Mouse (Mus musculus): Measurements from ENCODE around the gene Ubtd2. TPM values are rescaled to one million over a fixed set of nuclear protein-coding genes. Genes with fewer than 3 reads are reported as not detected.

The Ubtd2 gene
- total RNA-seq (2021) = 10 to 100 TPM; 15.3 to 15.5 TPM
- long read RNA-seq, experiment 1, transcript Ubtd2-201 (3 exons, 1,012 nt) = major isoform, 12 of 13 reads
- long read RNA-seq, experiment 1, partial matches to known transcripts = 1 of 13 reads
- long read RNA-seq, experiment 1, other reads (novel, unspliced or antisense) = 0 of 13 reads
- long read RNA-seq, experiment 2, partial matches to known transcripts = 0 of 2 reads
- long read RNA-seq, experiment 2, other reads (novel, unspliced or antisense) = 0 of 2 reads

DNA sequence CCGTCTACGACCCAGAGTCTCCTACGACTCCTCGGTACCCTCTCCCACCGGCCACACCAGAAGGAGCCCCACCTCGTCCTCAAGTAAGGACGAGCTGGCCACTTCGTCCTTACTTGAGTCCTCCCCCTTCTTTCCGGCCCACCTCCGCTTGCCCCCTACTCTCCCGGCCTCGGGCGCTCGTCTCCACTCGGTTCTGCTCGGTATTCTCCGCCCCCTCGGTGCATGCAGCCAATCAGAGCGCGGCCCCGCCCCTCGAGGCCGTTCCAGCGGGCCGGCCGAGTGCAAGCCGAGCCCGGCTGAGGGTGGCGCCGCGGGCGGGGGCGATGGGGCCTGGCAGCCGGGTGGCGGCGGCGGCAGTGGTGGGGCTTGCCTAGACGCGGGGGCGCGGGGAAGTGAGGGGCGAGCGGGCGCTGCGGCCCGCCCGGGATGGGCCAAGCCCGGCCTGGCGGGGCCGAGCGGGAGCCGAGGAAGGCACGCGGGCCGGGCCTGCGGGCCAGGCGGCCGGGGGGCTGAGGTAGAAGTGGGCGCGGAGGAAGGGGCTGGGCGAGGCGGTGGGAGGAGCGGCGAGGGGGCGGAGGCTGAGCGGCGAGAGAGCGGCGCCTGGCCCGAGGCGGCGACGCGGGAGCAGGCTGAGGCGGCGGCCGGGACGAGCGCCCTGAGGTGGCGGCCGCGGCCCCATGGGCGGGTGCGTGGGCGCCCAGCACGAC is at the start of gene Ubtd2:
Gene Ubtd2 (plus strand): TSS at position 571 of the 707 bp plus-strand sequence.
- peak; percentile 99 for DNase-seq

DNA sequence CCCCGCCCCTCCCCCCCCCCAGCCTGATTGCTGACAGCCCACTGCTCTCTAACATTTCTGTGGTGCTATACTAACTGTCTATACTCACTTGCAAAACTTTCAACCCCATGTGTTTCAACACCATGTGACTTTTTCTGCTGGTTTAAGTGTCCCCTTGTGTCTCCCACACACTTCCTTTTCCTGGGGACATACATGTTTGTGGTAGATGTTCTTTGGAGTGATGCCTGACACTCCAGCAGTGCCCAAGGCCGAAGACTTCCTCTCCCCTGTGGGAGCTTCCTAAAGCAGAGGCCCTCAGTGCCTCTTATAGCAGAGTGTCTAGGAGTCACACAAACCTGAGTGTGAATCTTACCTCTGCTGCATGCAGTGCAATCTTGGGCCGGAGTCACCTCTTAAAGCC is 47.3 kb upstream of the Ubtd2 start:
- no peak for DNase-seq

DNA sequence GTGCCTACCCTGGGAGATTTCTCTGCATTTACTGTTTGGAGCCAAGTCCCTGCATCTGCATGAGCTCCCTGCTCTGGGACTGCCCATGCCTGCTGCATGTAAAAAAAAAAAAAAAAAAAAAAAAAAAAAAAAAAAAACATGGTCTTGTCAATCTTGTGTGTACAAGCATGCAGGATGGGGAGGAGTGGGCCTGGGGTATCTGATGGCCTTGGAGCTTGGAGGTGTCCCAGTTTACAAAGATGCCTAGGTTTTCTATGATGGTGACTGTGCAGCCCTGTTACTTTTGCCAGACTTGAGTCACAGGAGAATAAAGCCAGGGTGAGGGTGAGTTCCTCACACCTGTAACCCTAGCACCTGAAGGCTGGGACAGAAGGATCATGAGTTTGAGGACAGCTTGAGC is 46.1 kb upstream of the Ubtd2 start:
- no peak for DNase-seq

DNA sequence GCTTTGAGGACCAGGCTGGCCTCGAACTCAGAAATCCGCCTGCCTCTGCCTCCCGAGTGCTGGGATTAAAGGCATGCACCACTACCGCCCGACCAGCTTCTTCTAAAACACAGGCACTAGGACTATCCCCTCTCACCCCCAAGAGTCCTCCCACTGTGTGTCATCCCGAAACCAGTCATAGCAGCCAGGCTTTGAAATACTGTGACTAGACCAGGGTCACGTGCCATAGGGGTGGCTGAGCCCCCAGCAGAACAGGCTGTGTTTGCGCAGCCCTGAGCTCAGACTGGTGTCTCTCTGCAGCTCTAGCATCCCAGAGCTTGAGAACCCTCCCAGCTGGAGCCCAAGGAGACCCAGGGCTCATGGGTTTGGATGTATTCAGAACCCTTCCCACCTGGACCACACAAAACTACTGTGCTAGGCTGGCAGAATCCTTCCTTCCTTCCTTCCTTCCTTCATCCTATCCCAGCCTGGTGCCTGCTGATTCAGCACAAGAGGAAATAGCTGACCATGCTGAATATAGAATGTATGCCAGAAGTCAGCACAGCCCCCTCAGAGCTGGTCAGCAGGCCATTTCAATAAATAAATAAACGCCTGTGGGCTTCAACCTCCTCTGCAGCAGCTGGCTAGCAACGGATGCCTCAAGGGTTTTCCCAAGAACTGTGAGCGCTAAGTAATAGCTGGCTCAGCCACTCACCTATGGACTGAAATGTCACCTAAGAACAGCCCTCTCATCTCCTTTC is 45.2 kb upstream of the Ubtd2 start:
- no peak for DNase-seq

DNA sequence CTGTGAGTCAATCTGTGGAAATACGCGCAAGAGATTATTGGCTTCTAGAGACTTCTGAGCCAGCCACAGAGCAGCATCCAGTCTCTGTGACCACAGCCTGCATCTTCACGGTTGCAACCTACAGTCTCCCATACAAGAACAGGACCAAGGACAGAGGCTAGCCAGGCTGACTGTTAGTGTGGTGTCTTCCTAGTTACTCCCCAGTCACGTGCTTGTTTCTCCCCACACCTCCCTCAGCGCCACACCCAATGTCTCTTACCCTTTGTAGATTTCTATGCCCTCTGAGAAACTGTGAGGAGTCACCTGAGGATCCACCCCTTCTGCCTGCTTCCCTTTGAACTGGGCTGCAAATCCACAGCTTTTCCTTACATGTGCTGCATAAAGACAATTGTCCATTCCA is 35.2 kb upstream of the Ubtd2 start:
- DNase-seq = no peak

DNA sequence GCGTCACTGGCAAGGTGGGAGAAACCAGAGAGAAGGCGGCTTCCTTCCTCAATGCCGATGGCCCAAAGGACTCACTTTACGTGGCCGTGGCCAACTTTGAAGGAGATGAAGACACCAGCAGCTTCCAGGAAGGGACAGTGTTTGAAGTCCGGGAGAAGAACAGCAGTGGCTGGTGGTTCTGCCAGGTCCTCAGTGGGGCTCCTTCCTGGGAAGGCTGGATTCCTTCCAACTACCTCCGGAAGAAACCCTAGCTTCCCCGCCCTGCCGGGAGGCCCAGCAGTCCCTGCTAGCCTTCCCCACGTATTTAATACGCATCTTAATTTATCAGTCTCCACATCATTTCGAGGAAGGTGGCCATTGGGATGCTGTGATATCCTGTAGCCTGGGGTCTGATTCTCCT is 31.9 kb upstream of the Ubtd2 start:
- DNase-seq = no peak

DNA sequence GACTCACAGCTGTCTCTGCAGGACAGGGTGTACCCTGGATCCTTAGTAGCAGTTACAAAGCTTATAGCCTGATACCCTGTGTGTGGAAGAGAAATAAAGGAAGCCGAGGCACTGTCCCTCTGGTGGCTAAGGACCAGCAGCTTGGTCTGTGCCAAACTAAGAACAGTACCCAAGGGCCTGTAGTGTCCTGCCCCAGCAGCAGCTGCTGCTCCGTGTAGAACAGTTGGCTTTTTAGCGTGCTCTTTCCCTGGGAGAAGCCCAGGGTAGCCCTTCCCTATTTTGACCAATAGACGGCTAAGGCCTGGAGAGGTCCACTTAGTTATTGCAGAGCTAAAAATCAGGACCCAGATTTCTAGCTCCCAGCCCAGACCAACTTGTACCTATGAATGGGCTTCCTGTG is 30.6 kb upstream of the Ubtd2 start:
- no peak for DNase-seq

DNA sequence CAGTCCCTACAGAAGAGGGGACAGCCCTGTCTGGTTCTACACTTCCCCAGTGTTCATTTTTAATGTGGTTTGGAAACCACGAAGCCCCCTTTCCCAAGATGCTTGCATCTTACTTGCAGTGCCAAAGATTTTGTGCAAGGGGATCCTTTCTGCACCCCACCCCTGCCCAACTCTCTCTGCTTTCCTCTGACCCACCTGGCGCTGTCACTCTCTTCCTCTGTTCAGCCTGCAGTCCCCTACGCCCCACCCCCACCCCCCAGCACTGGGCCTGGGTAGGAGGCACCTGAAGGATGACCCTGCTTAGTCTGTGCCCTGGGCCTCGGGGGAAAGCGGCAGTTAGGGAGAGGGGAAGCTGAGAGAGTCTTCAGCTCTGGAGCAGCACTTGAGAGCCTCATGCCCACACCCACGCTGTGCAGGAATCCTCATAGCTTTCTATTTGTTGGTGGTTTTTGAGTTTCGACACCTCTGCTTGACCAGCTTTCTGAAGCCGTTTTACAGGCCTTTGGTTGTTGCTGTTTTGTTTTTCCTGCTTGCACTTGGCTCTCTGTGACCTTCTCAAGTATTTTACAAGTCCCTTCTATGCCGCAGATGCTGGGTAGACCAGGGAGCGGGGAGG is 30.0 kb upstream of the Ubtd2 start:
- DNase-seq = no peak

DNA sequence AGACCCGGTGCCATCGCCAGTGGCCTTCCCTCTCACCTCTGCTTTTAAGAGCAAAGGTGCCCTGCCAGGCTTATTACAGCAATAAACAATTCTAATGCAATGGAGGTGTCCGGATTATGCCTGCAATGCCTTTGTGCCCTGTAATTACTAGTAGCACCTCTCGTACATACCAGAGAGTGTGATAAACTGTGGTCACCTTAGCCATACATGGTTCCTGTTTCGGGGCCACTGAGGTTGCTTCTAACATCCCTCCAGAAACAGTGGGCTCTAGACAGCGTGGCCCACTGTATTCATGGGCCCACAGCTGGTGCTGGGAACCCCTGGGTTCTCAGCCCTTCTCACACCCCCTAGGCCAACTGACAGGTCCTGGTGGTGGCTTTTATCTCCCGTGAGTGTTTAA is 27.6 kb upstream of the Ubtd2 start:
- DNase-seq = no peak

DNA sequence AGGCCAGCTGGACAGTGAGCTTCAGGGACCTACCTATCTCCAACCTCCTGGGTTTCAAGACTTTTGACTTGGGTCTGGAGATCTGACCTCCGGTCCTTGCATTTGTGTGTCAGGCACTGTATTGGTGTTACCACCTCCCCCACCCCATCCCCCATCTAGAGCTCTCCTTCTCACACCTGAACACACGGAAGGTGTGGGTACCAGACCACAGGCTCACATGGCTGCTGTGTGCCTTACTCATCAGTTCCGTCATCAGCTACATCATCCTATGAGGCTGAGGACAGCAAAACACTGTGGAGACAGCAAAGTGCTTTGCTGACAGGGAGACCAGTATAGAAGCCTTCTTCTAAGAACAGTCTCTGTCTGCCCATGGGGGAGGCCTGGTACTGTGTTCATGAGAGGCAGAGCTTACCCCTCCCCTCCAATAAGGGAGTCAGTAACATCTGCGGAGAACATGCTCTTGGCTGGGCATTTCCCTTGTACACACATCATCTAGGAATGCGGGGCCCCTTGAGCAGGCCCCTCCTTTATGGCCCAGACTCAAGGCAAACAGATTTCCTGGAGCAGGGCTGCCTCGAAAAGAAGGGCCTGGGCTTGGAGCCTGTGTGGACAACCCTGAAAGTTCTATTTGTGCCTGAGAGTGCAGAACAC is 19.6 kb upstream of the Ubtd2 start:
- DNase-seq = peak; percentile 22 to 30

DNA sequence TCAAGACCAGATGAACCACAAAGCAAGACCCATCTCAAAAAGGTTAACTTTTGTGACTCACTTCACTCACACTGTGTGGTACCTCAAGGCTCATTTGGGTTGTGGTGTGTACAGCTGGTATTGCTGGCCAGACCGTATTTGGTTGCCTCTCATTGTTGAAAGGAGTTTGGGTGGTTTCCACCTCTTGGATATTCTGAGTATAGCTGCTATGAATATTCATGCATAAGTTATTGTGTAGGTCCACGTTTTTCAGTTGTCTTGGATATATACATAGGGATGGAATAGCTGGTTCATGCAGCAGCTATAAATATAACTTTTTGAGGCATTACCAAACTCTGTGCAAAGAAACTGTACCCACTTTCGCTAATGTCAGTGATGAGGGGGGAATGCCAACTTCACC is 12.6 kb upstream of the Ubtd2 start:
- no peak for DNase-seq

DNA sequence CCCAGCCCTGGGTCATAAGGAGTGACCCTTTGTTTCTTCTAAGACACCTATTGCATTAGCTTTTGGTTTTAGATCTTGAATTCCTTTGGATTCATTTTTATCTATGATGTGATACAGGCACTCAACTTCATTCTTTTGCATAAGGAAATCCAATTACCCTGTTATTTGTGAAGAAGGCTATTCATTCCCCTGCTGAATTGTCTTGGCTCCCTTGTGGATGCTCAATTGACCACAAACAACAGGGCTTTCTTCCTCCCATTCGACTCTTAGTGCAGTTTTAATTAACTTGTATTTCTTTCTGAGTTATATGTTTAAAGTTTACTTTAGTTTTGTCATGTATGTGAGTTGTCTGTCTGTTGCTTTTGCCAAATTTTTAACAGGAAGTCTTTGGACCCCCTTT is 10.9 kb upstream of the Ubtd2 start:
- no peak for DNase-seq

DNA sequence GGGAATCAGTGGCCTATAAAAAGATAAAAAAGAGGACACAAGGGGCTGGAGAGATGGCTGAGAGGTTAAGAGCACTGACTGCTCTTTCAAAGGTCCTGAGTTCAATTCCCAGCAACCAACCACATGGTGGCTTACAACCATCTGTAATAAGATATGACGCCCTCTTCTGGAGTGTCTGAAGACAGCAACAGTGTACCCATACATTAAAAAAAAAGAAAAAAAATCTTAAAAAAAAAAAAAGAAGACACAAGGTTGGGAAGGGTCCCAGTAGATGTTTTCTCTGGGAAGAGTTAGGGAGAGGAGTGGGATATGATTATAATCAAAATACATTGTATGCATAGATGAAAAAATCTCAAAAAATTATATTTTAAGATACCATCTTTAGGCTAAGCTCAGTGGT is 10.0 kb upstream of the Ubtd2 start:
- no peak for DNase-seq

DNA sequence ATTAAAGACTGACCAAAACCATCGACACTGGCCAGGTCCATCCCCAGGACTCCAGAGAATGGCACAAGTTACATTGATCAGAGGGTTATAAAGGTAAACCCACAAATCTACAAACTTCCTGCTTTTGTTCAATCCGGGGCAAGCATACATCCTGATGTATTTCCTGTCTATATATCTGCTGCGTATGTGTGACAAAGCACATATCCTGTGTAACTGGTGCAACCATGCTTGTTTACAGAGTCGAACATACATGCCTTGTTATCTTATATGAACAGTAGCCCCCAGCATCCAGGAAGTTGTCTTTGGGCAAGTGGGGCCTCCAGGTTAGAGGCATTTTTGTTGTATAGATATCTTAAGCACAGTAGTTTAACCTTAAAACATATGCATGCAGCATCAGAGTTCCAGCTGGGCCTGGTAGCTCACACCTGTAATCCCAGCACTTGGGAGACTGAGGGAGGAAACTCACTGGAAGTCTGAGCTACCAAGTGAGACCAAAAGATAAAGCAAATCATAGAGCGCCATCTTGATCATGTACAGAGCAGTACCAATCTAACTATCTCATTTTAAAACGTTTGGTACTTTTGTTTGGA is 9.4 kb upstream of the Ubtd2 start:
- no peak for DNase-seq

DNA sequence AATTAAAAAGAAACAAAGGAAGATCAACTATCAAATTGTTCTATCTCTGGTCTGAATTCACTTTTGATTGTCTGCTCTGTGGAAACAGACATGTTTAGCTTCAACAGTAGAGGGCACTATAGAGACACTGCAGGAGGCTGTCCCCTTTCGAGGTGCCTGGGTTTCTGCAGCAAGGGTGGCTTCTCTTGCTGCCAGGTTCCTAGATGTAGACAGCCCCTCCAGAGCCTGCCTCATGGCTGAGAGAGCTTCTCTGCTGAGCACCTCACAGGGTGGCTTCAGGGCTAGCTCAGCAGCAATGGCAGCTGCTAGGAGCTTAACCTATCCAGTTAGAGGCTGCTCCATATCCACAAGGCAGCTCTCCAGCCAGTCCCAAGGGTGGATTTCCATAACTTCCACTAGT is 5.0 kb upstream of the Ubtd2 start:
- DNase-seq = peak; percentile 55 to 66

DNA sequence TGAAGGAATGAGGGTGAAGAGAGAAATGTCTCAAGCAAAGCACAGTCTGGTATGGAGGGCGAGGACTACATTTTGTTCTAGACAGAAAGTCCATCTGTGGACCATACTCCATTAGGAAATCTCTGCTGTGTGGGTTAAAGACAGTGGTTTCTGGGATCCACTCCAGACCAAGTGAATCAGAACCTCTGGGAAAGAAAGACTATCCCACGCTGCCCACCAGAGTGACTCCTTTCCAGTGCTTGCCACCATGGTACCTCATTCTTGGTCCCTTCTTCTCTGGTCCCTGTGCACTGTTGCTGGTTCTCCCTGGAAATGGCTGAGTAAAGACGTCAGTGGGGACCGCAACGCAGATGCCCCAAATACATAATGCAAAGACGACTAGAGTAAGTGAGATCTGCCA is 3.9 kb upstream of the Ubtd2 start:
- DNase-seq = no peak

DNA sequence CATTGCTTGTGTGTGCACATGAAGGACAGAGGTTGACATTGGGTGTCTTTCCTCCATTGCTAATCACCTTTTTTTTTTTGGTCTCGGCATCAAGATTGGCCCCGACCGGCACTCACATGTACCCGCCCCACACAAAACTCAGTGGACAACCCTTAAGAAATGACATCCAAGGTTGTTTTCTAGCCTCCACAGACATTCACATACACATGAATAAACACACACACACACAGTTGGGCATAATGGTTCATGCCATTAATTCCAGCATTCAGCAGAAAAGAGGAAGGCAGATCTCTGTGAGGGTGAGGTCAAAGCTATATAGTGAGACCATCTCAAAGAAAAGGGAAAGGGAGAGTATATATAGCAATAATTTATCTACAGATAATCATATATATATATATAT is 2.4 kb upstream of the Ubtd2 start:
- DNase-seq = no peak

DNA sequence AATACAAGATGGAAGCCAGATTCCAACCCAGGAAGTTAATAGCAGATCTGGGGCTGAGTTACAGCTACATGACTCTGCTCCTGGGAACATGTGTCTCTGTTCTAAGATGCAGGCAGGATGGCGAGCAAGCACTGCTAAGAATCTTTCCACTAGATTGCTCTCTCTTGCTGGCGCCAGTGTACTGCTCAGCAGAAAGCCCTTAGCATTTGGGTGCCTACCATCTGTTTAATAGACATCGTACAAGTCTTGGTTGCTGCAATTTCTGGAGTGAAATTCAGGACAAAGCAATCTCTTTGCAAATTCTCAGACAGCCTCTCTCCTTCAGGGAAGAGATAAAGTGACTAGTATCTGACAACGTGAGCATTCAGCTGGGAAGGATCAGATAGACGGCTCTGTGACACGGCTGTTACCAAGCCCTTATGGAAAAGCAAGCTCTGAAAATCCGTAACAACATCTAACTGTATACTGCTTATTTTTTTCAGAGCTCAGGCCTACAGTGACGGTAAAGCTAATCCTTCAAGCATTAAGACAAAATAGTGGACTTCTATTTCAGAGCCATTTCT is 1.7 kb upstream of the Ubtd2 start:
- DNase-seq = no peak

DNA sequence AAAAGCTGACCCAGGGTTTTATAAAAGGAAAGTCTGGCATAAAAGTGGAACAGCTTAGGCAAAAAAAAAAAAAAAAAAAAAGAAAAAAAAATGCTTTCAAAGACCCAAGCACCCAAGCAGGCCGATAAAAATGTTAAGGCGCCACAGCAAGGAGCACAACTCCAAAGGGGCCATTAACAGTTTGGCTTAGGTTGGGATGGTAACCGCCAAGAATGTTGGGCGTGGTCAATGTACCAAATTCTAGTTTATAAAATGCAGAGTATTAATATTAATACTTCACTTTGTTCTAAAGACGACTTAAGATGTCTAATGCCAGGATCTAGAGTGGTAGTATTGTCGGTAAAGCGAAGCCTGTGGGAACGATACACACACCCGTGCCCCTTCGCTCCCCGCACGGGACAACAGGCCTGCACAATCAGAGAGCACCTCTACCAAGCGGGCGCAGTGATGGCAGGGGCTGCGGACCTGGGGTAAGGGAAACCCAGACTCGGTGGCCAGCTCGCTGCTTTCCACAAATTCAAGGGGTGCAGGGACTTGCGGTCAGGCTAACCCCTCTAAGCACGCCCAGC is 855 bp upstream of the Ubtd2 start:
- DNase-seq = no peak

DNA sequence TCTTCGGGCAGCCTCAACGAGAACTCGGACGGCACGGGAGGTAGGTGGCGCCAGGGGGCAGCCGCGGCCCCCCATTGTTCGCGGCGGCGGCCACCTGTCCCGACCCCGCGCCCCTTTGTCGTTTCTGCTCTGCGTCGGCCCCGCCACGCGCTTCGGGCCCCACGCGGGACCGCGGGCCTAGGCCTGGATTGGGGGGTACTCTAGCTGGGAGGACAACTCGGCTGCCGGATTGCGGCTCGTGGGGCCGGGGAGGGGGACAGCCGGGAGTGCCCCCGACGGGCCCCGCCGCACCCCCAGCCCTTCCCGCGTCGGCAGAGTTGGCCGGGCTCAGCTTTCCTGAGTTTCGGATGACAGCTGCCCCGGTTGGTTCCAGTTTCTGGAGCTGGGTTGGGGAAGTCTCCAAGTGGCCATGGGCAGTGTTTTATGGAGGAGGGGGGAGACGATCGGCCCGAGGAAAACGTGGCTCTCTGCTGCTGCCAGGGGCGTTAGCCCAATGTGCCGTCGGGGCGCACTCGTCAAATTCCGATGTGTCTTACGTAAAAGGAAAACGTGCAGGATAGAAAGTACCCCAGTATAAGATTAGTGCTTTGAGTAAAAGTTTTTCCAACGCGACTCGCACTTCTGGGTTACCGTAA is 454 bp downstream of the Ubtd2 start:
- DNase-seq = peak; percentile 42 to 48

DNA sequence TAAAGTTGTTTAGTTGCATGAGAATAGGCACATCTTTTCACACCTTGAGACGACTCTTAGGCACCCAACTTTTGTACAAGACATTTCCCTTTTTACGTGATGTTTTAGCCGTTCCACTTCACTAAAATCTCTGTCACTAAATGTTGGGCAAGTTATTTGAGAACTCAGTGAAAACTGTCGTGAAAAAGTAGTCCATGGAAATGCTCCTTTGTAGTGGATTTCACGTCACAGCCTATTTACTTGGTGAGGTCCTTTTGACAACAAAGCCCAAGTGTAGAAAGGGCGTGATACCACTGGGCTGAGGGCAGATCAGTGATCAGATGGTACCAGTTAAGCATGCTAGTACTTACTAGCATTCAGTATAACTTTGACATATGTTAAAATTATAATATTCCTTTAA is 1.2 kb downstream of the Ubtd2 start:
- DNase-seq = no peak

All from adrenal gland, postnatal 36 days (tissue).